Mouse (Mus musculus): ENCODE measurements at regions not wholly inside any gene's neighbourhood (a gene's known extent, or its start where the extent isn't known, plus 50 kb on each side); places are given as distances from the start of the nearest gene placed in this dataset.

DNA sequence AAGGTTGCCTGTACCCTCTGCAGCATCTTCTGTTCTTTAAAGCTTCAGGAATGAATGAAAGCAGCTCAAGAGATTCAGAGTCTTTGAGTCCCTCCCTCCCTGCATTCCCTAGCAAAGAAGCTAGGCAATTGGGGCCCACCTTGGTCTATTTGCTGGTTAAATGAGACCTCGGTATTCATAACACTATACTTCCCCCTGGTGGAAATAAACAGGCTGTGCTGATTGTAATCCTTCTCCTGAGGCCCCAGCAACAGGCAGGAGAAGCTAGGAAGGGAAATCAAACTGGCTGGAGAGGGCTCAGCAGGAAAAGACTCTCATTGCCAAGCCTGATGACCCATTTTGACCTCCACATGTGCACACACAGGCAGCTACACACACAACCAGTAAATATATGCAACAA is 137.1 kb downstream of the Sh3bp4 start:
- no peak overlapping the region for H3K9ac ChIP-seq (replicated peaks)
- H3K4me1 ChIP-seq (replicated peaks): no peaks in the 10 kb centered on the region
- H3K27me3 ChIP-seq: no peaks in the 10 kb centered on the region; the same call in 1 of the 2 replicates
- no peaks in the 10 kb centered on the region for H3K36me3 ChIP-seq
- H3K4me2 ChIP-seq: no peak overlapping the region
- no peak overlapping the region for H3K4me3 ChIP-seq (replicated peaks)
- ATAC-seq (ENCODE audit: insufficient number of reproducible peaks, insufficient read depth, low FRiP score, low TSS enrichment, low read depth): no peak
- H3K27ac ChIP-seq: no peak overlapping the region
- peaks cover 5% of the 10 kb centered on the region; the same call in 1 of the 2 replicates for H3K9me3 ChIP-seq
- 4% methylated on average over 1 of the region's 1 CpGs for WGBS

DNA sequence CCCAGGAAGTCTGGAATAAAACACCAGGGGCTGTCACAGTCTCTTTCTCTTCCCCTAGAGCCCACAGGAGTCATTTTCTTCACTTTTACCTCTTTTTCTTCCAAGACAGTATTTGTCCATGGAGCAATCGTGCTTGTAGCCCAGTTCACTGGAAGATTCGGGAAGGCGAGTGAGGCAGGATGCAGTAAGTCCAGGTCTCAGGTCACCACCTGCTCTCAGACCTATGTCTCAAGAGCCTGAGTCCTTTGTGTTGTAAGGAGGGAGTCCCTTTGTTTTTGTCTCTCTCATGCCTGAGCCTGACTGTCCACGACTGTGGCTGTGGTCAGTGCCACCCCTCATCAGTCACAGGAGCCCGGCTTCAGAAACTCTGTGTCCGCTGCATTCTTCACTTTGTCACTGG is 140.9 kb downstream of the Sh3bp4 start:
- no peak for ATAC-seq (ENCODE audit: insufficient number of reproducible peaks, insufficient read depth, low FRiP score, low TSS enrichment, low read depth)
- no peaks in the 10 kb centered on the region; the same call in 1 of the 2 replicates for H3K27me3 ChIP-seq
- no peaks in the 10 kb centered on the region for H3K4me1 ChIP-seq (replicated peaks)
- H3K27ac ChIP-seq: no peak overlapping the region
- no peaks in the 10 kb centered on the region for H3K9me3 ChIP-seq
- no peak overlapping the region for H3K4me3 ChIP-seq (replicated peaks)
- WGBS: 87% methylated on average over 6 of the region's 6 CpGs
- H3K4me2 ChIP-seq: no peak overlapping the region
- H3K9ac ChIP-seq (replicated peaks): no peak overlapping the region
- no peaks in the 10 kb centered on the region for H3K36me3 ChIP-seq

GRCm38 (mm10) chr1:89228426-89228825 is 158.2 kb downstream of the Sh3bp4 start:
- WGBS: 89% methylated on average over 5 of the region's 5 CpGs
- ATAC-seq (ENCODE audit: insufficient number of reproducible peaks, insufficient read depth, low FRiP score, low TSS enrichment, low read depth): no peak
- Histone ChIP-seq H3K36me3 (no peaks in the 10 kb centered on the region), H3K4me3 (replicated peaks) (no peak overlapping the region), H3K27me3 (no peaks in the 10 kb centered on the region), H3K9ac (replicated peaks) (no peak overlapping the region), H3K9me3 (0 out of 2 replicates have a peak, but pooled peaks cover 6% of the 10 kb centered on the region), H3K4me2 (no peak overlapping the region), H3K27ac (no peak overlapping the region), H3K4me1 (replicated peaks) (no peaks in the 10 kb centered on the region)

- no peak for ATAC-seq (ENCODE audit: insufficient number of reproducible peaks, insufficient read depth, low FRiP score, low TSS enrichment, low read depth)
- Histone ChIP-seq H3K9me3 (no peaks in the 10 kb centered on the region), H3K4me1 (replicated peaks) (peaks cover 4% of the 10 kb centered on the region; the same call in 1 of the 2 replicates), H3K36me3 (no peaks in the 10 kb centered on the region), H3K9ac (replicated peaks) (no peak overlapping the region), H3K4me2 (no peak overlapping the region), H3K27me3 (no peaks in the 10 kb centered on the region), H3K27ac (no peak overlapping the region), H3K4me3 (replicated peaks) (no peak overlapping the region)
- WGBS: 83% methylated on average over 6 of the region's 6 CpGs
These were observed 161.5 kb downstream of the Sh3bp4 start for GRCm38 (mm10) chr1:89231756-89232155.

DNA sequence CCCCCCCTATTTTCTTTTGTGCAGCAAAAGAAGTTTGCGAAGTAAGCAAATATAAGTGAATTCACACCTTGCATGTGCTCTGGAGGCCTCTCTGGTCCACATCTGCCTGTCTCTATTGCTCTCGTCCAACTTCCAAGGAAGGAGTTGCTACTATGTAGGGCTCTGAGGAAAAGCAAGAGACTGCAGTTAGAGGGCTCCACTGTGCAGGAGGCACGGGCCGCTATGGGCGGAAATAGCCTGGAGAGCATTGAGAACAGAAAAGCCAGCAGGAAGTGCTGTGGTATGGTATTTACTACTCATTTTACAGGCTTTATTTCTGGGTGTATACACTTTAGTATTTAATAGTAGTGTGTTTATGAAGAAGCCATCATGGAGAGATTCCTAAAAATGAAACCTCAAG is 162.2 kb downstream of the Sh3bp4 start:
- no peaks in the 10 kb centered on the region for H3K36me3 ChIP-seq
- ATAC-seq (ENCODE audit: insufficient number of reproducible peaks, insufficient read depth, low FRiP score, low TSS enrichment, low read depth): no peak
- H3K4me1 ChIP-seq (replicated peaks): peaks cover 4% of the 10 kb centered on the region; the same call in 1 of the 2 replicates
- WGBS: 71% methylated on average over 5 of the region's 5 CpGs
- no peak overlapping the region for H3K9ac ChIP-seq (replicated peaks)
- no peaks in the 10 kb centered on the region for H3K9me3 ChIP-seq
- H3K27me3 ChIP-seq: no peaks in the 10 kb centered on the region
- no peak overlapping the region for H3K27ac ChIP-seq
- H3K4me2 ChIP-seq: no peak overlapping the region
- no peak overlapping the region for H3K4me3 ChIP-seq (replicated peaks)

- no peak overlapping the region for H3K9ac ChIP-seq (replicated peaks)
- no peaks in the 10 kb centered on the region for H3K36me3 ChIP-seq
- no peak overlapping the region for H3K4me3 ChIP-seq (replicated peaks)
- no peaks in the 10 kb centered on the region for H3K9me3 ChIP-seq
- peaks cover 4% of the 10 kb centered on the region; the same call in 1 of the 2 replicates for H3K4me1 ChIP-seq (replicated peaks)
- H3K4me2 ChIP-seq: no peak overlapping the region
- H3K27ac ChIP-seq: no peak overlapping the region
- ATAC-seq (ENCODE audit: insufficient number of reproducible peaks, insufficient read depth, low FRiP score, low TSS enrichment, low read depth): no peak
- WGBS: 67% methylated on average over 8 of the region's 8 CpGs
- H3K27me3 ChIP-seq: no peaks in the 10 kb centered on the region
These were observed 164.7 kb downstream of the Sh3bp4 start for GRCm38 (mm10) chr1:89234895-89235294.

GRCm38 (mm10) chr1:89235296-89235695 is 165.1 kb downstream of the Sh3bp4 start:
- no peaks in the 10 kb centered on the region for H3K9me3 ChIP-seq
- H3K9ac ChIP-seq (replicated peaks): no peak overlapping the region
- no peak overlapping the region for H3K4me3 ChIP-seq (replicated peaks)
- no peaks in the 10 kb centered on the region for H3K27me3 ChIP-seq
- WGBS: 63% methylated on average over 3 of the region's 3 CpGs
- peaks cover 4% of the 10 kb centered on the region; the same call in 1 of the 2 replicates for H3K4me1 ChIP-seq (replicated peaks)
- no peaks in the 10 kb centered on the region for H3K36me3 ChIP-seq
- H3K4me2 ChIP-seq: no peak overlapping the region
- H3K27ac ChIP-seq: no peak overlapping the region
- no peak for ATAC-seq (ENCODE audit: insufficient number of reproducible peaks, insufficient read depth, low FRiP score, low TSS enrichment, low read depth)

DNA sequence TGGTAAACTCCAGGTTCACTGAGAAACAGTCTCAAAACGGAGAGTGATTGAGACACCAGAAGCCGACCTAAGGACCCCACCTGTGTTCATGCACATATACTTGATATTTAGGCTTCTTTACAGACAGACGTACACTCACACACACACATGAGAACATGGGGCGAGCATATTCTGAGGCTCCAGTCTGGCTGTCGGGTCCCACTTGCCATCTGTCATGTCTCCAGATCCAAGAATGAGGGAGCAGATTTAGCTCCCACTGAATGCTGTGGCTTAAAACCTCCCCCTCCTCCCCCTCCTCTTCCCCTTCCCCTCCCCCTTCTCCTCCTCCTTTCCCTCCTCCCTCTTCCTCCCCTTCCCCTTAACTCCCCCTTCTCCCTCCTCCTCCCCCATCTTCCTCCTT is 167.5 kb downstream of the Sh3bp4 start:
- Histone ChIP-seq H3K27me3 (no peaks in the 10 kb centered on the region), H3K4me3 (replicated peaks) (no peak overlapping the region), H3K9me3 (no peaks in the 10 kb centered on the region), H3K27ac (no peak overlapping the region), H3K36me3 (no peaks in the 10 kb centered on the region), H3K4me2 (no peak overlapping the region), H3K4me1 (replicated peaks) (peaks cover 4% of the 10 kb centered on the region; the same call in 1 of the 2 replicates), H3K9ac (replicated peaks) (no peak overlapping the region)
- WGBS: 77% methylated on average over 5 of the region's 5 CpGs
- ATAC-seq (ENCODE audit: insufficient number of reproducible peaks, insufficient read depth, low FRiP score, low TSS enrichment, low read depth): no peak

DNA sequence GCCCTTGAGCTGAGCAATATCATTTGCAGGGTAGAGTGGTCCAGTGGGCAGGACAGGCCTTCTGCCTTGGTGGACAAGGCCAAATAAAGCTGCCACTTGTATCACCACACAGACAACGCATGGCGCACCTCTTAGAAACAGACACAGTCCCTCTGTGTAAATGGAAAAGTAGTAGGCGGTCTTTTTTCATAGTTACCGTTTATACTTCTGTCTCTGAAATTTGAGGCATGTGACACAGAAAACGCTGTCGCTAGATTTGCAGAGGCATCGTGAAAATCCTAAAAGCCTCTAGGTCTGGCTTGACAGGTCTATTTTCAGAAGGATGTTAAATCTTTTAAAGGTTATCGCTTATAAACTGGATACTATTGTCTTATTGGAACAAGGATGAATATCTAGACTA is 174.4 kb downstream of the Sh3bp4 start:
- no peak for ATAC-seq (ENCODE audit: insufficient number of reproducible peaks, insufficient read depth, low FRiP score, low TSS enrichment, low read depth)
- Histone ChIP-seq H3K36me3 (no peaks in the 10 kb centered on the region), H3K27me3 (no peaks in the 10 kb centered on the region; the same call in 1 of the 2 replicates), H3K9me3 (peaks cover 5% of the 10 kb centered on the region; the same call in 1 of the 2 replicates), H3K4me2 (no peak overlapping the region), H3K4me3 (replicated peaks) (no peak overlapping the region), H3K4me1 (replicated peaks) (peaks cover 10% of the 10 kb centered on the region), H3K27ac (no peak overlapping the region), H3K9ac (replicated peaks) (no peak overlapping the region)
- WGBS: 82% methylated on average over 8 of the region's 8 CpGs

DNA sequence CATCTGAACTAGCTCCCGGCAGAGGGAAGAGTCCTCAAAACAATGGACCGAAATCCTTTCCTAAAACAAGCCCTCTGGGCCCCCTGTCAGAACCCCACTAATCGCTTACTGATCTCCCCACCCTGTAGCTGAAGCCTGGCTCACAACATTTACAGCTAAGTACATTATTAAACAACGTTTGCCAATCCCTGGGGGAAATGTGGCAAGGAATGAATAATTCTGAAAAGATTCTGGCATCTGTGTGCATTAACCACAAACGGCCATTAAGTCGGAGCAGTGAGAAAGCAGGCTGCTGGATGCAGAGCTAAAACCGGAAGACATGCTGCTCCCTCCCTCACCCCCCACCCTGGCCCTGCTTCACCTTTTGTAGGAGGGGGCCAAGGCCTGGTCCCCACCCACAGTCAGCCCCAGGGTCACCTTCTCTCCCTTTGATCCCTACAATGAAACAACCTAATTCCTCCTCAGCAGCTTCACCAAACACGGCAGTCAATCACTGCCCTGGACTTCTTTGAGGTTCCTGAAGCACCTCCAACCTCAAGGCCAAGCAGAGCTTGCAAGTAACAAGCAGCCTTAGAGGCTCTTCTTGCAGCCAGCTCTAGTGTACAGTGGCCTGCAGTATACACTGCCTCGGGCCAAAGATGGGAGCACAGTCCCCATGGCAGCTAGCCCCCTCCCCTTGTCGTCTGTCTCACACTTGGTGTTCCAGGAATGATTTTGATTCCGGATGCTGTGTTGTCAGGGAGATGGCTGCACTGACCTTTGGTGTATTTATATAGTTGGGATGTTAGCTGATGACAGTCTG is 175.2 kb downstream of the Sh3bp4 start:
- no peaks in the 10 kb centered on the region for H3K36me3 ChIP-seq
- peaks cover 5% of the 10 kb centered on the region; the same call in 1 of the 2 replicates for H3K9me3 ChIP-seq
- no peak overlapping the region for H3K9ac ChIP-seq (replicated peaks)
- no peaks in the 10 kb centered on the region; the same call in 1 of the 2 replicates for H3K27me3 ChIP-seq
- H3K4me1 ChIP-seq (replicated peaks): peaks cover 10% of the 10 kb centered on the region
- WGBS: 28% methylated on average over 11 of the region's 11 CpGs
- H3K27ac ChIP-seq: no peak overlapping the region
- no peak overlapping the region for H3K4me3 ChIP-seq (replicated peaks)
- no peak overlapping the region for H3K4me2 ChIP-seq
- ATAC-seq (ENCODE audit: insufficient number of reproducible peaks, insufficient read depth, low FRiP score, low TSS enrichment, low read depth): no peak

- 8% methylated on average over 2 of the region's 2 CpGs for WGBS
- Histone ChIP-seq H3K27me3 (no peaks in the 10 kb centered on the region), H3K4me3 (replicated peaks) (no peak overlapping the region), H3K4me1 (replicated peaks) (peaks cover 6% of the 10 kb centered on the region; the same call in 1 of the 2 replicates), H3K27ac (no peak overlapping the region), H3K4me2 (no peak overlapping the region), H3K36me3 (no peaks in the 10 kb centered on the region), H3K9me3 (peaks cover 5% of the 10 kb centered on the region; the same call in 1 of the 2 replicates), H3K9ac (replicated peaks) (no peak overlapping the region)
- ATAC-seq (ENCODE audit: insufficient number of reproducible peaks, insufficient read depth, low FRiP score, low TSS enrichment, low read depth): no peak
These were observed 181.5 kb downstream of the Sh3bp4 start for GRCm38 (mm10) chr1:89251753-89252152.

All from limb, embryonic 12.5 days (tissue).